Mouse (Mus musculus) kidney, embryonic 16.5 days (tissue): ENCODE data around the gene Irf1. TPM values are rescaled to one million over a fixed set of nuclear protein-coding genes. Genes with fewer than 3 reads are reported as not detected.

Source experiments
- ATAC-seq: fragments of 200-750 bp; cut with Nextera tagmentation; 2 replicates; pipeline ENCODE4 v1.8.0; 2017; ENCODE audit warnings: moderate TSS enrichment; ENCODE audit not compliant: low FRiP score, low TSS enrichment
- H3K27ac ChIP-seq: fragments of 300-500 bp; sonication (generic); 2 replicates; pipeline ENCODE4 v1.5.1; 2014; ENCODE audit warnings: low read length
- H3K27me3 ChIP-seq: fragments of 300-500 bp; sonication (generic); 2 replicates; pipeline ENCODE4 v1.6.1; 2014; ENCODE audit warnings: low read length, control low read depth, mixed read lengths; ENCODE audit not compliant: insufficient read depth
- H3K36me3 ChIP-seq: fragments of 300-500 bp; sonication (generic); 2 replicates; pipeline ENCODE4 v1.6.1; 2014; ENCODE audit warnings: low read length, control low read depth, mixed read lengths; ENCODE audit not compliant: insufficient read depth
- H3K4me1 ChIP-seq: fragments of 300-500 bp; sonication (generic); 2 replicates; pipeline ENCODE4 v1.6.1; 2014; ENCODE audit warnings: low read length, control low read depth, mixed read lengths; ENCODE audit not compliant: insufficient read depth
- H3K4me2 ChIP-seq: fragments of 300-500 bp; sonication (generic); replicated peaks from 2 replicates; pipeline ENCODE4 v1.6.1; 2014; ENCODE audit warnings: low read depth, low read length
- H3K4me3 ChIP-seq: fragments of 300-500 bp; sonication (generic); 2 replicates; pipeline ENCODE4 v1.5.1; 2014; ENCODE audit warnings: mild to moderate bottlenecking, low read length
- H3K9ac ChIP-seq: fragments of 300-500 bp; sonication (generic); replicated peaks from 2 replicates; pipeline ENCODE4 v1.6.1; 2014; ENCODE audit warnings: low read length
- H3K9me3 ChIP-seq: fragments of 300-500 bp; sonication (generic); 2 replicates; pipeline ENCODE4 v1.6.1; 2016; ENCODE audit warnings: low read length, control low read depth
- WGBS: fragments of 180-500 bp; shearing (Covaris S2); extraction: QIAGEN DNeasy Blood & Tissue Kit; methylation state at CpG from one replicate; pipeline ENCODE4 v1.1.7; 2014; 5-methylcytosine and 5-hydroxymethylcytosine counted together
- polyA plus RNA-seq: library from polyadenylated mRNA; unstranded; fragments of >200 nt; fragmentation: Nextera tagmentation; extraction: Ambion mirVana; gene quantifications from 2 replicates; pipeline ENCODE4 v1.2.1, GENCODE M21; 2015

Irf1 gene
- polyA plus RNA-seq, 1 experiment from 2014 or later = 16.9 TPM

GRCm38 (mm10) chr11:53794015-53794414 is 24.2 kb downstream of the Irf1 start:
- no peak overlapping the region for H3K4me3 ChIP-seq
- peak overlapping the region; percentile 73 for H3K27ac ChIP-seq
- peaks cover 38% of the 10 kb centered on the region for H3K4me1 ChIP-seq
- no peak for ATAC-seq
- no peak overlapping the region for H3K4me2 ChIP-seq
- no peaks in the 10 kb centered on the region for H3K36me3 ChIP-seq
- no peak overlapping the region for H3K9ac ChIP-seq
- no peaks in the 10 kb centered on the region for H3K27me3 ChIP-seq
- 76% methylated on average over 3 of the region's 3 CpGs for WGBS
- H3K9me3 ChIP-seq = no peaks in the 10 kb centered on the region

GRCm38 (mm10) chr11:53794671-53795557 is 25.1 kb downstream of the Irf1 start:
- Histone ChIP-seq H3K4me1 (peaks cover 38% of the 10 kb centered on the region), H3K4me2 (peak overlapping the region; percentile 28), H3K9ac (peak overlapping the region; percentile 12; the same call in 1 of the 2 replicates), H3K27ac (peak overlapping the region; percentile 73), H3K36me3 (no peaks in the 10 kb centered on the region), H3K4me3 (no peak overlapping the region), H3K9me3 (no peaks in the 10 kb centered on the region), H3K27me3 (no peaks in the 10 kb centered on the region)
- peak; percentile 74 for ATAC-seq
- WGBS = 33% methylated on average over 25 of the region's 25 CpGs

GRCm38 (mm10) chr11:53795813-53796212 is 26.0 kb downstream of the Irf1 start:
- 64% methylated on average over 8 of the region's 8 CpGs for WGBS
- Histone ChIP-seq H3K9ac (no peak overlapping the region), H3K9me3 (no peaks in the 10 kb centered on the region), H3K4me1 (peaks cover 38% of the 10 kb centered on the region), H3K4me3 (no peak overlapping the region), H3K36me3 (no peaks in the 10 kb centered on the region), H3K27ac (no peak overlapping the region), H3K27me3 (no peaks in the 10 kb centered on the region), H3K4me2 (no peak overlapping the region)
- ATAC-seq = no peak

- peaks cover 38% of the 10 kb centered on the region for H3K4me1 ChIP-seq
- H3K9ac ChIP-seq = no peak overlapping the region
- no peaks in the 10 kb centered on the region for H3K36me3 ChIP-seq
- H3K27me3 ChIP-seq = no peaks in the 10 kb centered on the region
- WGBS = 47% methylated on average over 12 of the region's 12 CpGs
- no peak for ATAC-seq
- peak overlapping the region; percentile 24; the same call in 1 of the 2 replicates for H3K4me2 ChIP-seq
- H3K9me3 ChIP-seq = no peaks in the 10 kb centered on the region
- H3K27ac ChIP-seq = peak overlapping the region; percentile 69
- H3K4me3 ChIP-seq = no peak overlapping the region
Observed at GRCm38 (mm10) chr11:53796409-53797151, 26.8 kb downstream of the Irf1 start.

- peaks cover 38% of the 10 kb centered on the region for H3K4me1 ChIP-seq
- H3K4me3 ChIP-seq = no peak overlapping the region
- no peak overlapping the region for H3K9ac ChIP-seq
- H3K27ac ChIP-seq = no peak overlapping the region; the same call in 1 of the 2 replicates
- no peaks in the 10 kb centered on the region for H3K27me3 ChIP-seq
- 40% methylated on average over 6 of the region's 6 CpGs for WGBS
- no peaks in the 10 kb centered on the region for H3K36me3 ChIP-seq
- no peaks in the 10 kb centered on the region for H3K9me3 ChIP-seq
- no peak overlapping the region for H3K4me2 ChIP-seq
- ATAC-seq = no peak
Observed at GRCm38 (mm10) chr11:53797386-53797920, 27.6 kb downstream of the Irf1 start.

- no peaks in the 10 kb centered on the region for H3K27me3 ChIP-seq
- peaks cover 38% of the 10 kb centered on the region for H3K4me1 ChIP-seq
- no peak overlapping the region for H3K4me3 ChIP-seq
- no peak overlapping the region for H3K9ac ChIP-seq
- H3K4me2 ChIP-seq = no peak overlapping the region
- no peaks in the 10 kb centered on the region for H3K9me3 ChIP-seq
- no peak overlapping the region for H3K27ac ChIP-seq
- ATAC-seq = no peak
- H3K36me3 ChIP-seq = no peaks in the 10 kb centered on the region
- WGBS = 89% methylated on average over 10 of the region's 10 CpGs
Observed at GRCm38 (mm10) chr11:53798041-53798711, 28.4 kb downstream of the Irf1 start.

- peaks cover 24% of the 10 kb centered on the region for H3K4me1 ChIP-seq
- H3K27ac ChIP-seq = no peak overlapping the region
- no peaks in the 10 kb centered on the region for H3K27me3 ChIP-seq
- no peak overlapping the region for H3K4me2 ChIP-seq
- H3K9me3 ChIP-seq = no peaks in the 10 kb centered on the region
- H3K36me3 ChIP-seq = no peaks in the 10 kb centered on the region
- ATAC-seq = no peak
- 73% methylated on average over 4 of the region's 4 CpGs for WGBS
- no peak overlapping the region for H3K9ac ChIP-seq
- no peak overlapping the region for H3K4me3 ChIP-seq
Observed at GRCm38 (mm10) chr11:53800036-53800435, 30.2 kb downstream of the Irf1 start.

GRCm38 (mm10) chr11:53800975-53801374 is 31.2 kb downstream of the Irf1 start:
- H3K27ac ChIP-seq = no peak overlapping the region
- H3K36me3 ChIP-seq = no peaks in the 10 kb centered on the region
- H3K4me3 ChIP-seq = no peak overlapping the region

GRCm38 (mm10) chr11:53803093-53803492 is 33.3 kb downstream of the Irf1 start:
- no peaks in the 10 kb centered on the region for H3K4me1 ChIP-seq
- ATAC-seq = no peak

More at GRCm38 (mm10) chr11:53800975-53801374, 31.2 kb downstream of the Irf1 start:
- no peaks in the 10 kb centered on the region for H3K9me3 ChIP-seq
- H3K27me3 ChIP-seq = no peaks in the 10 kb centered on the region
- no peak for ATAC-seq
- no peak overlapping the region for H3K9ac ChIP-seq
- no peak overlapping the region for H3K4me2 ChIP-seq
- H3K4me1 ChIP-seq = peaks cover 18% of the 10 kb centered on the region
- WGBS = 75% methylated on average over 5 of the region's 5 CpGs

More at GRCm38 (mm10) chr11:53803093-53803492, 33.3 kb downstream of the Irf1 start:
- Histone ChIP-seq H3K4me2 (no peak overlapping the region), H3K27me3 (no peaks in the 10 kb centered on the region), H3K9ac (no peak overlapping the region), H3K9me3 (no peaks in the 10 kb centered on the region), H3K36me3 (no peaks in the 10 kb centered on the region), H3K4me3 (no peak overlapping the region), H3K27ac (no peak overlapping the region)
- WGBS = 76% methylated on average over 12 of the region's 12 CpGs
